Mouse (Mus musculus) heart, postnatal 0 days (tissue): Measurements from ENCODE around the gene Tmem151b. TPM values are rescaled to one million over a fixed set of nuclear protein-coding genes. Genes with fewer than 3 reads are reported as not detected.

Experiments used
- ATAC-seq: fragments of 200-750 bp; cut with Nextera tagmentation; 2 replicates; pipeline ENCODE4 v1.8.0; 2017; ENCODE audit warnings: low read depth, moderate number of reproducible peaks, moderate library complexity; ENCODE audit not compliant: insufficient read depth
- DNase-seq: peaks from one replicate; pipeline ENCODE4 v3.0.0-alpha.2; 2016; ENCODE audit warnings: low spot score
- H3K27ac ChIP-seq: fragments of 300-500 bp; sonication (generic); 2 replicates; pipeline ENCODE4 v1.5.1; 2014; ENCODE audit warnings: low read depth, mild to moderate bottlenecking
- H3K27me3 ChIP-seq: fragments of 300-500 bp; sonication (generic); 2 replicates; pipeline ENCODE4 v1.6.1; 2014; ENCODE audit warnings: low read length, mixed read lengths; ENCODE audit not compliant: control insufficient read depth, insufficient read depth
- H3K36me3 ChIP-seq: fragments of 300-500 bp; sonication (generic); replicated peaks from 2 replicates; pipeline ENCODE4 v1.6.1; 2014; ENCODE audit warnings: low read length, mixed read lengths; ENCODE audit not compliant: control insufficient read depth, insufficient read depth
- H3K4me1 ChIP-seq: fragments of 300-500 bp; sonication (generic); 2 replicates; pipeline ENCODE4 v1.6.1; 2014; ENCODE audit warnings: antibody characterized with exemption; ENCODE audit not compliant: control insufficient read depth, insufficient read depth
- H3K4me2 ChIP-seq: fragments of 300-500 bp; sonication (generic); 2 replicates; pipeline ENCODE4 v1.6.1; 2014; ENCODE audit warnings: low read depth, mild to moderate bottlenecking, low read length, moderate library complexity
- H3K4me3 ChIP-seq: fragments of 300-500 bp; sonication (generic); 2 replicates; pipeline ENCODE4 v1.5.1; 2014; ENCODE audit warnings: low read depth, low read length
- H3K9ac ChIP-seq: fragments of 300-500 bp; sonication (generic); replicated peaks from 2 replicates; pipeline ENCODE4 v1.6.1; 2014; ENCODE audit warnings: low read depth, low read length, mixed read lengths
- H3K9me3 ChIP-seq: fragments of 300-500 bp; sonication (generic); replicated peaks from 2 replicates; pipeline ENCODE4 v1.6.1; 2016; ENCODE audit warnings: low read length; ENCODE audit not compliant: control insufficient read depth
- CTCF ChIP-seq: IDR thresholded peaks from 2 replicates; pipeline ENCODE4 v1.5.1; 2016; ENCODE audit warnings: antibody characterized with exemption, control low read depth, low read depth
- EP300 ChIP-seq: IDR thresholded peaks from 2 replicates; pipeline ENCODE4 v1.6.1; 2016; ENCODE audit warnings: antibody characterized with exemption, low read depth
- WGBS: fragments of 180-500 bp; shearing (Covaris S2); extraction: QIAGEN DNeasy Blood & Tissue Kit; methylation state at CpG from one replicate; pipeline ENCODE4 v1.1.7; 2014; 5-methylcytosine and 5-hydroxymethylcytosine counted together
- polyA plus RNA-seq: library from polyadenylated mRNA; unstranded; fragments of >200 nt; fragmentation: Nextera tagmentation; extraction: Ambion mirVana; gene quantifications from 2 replicates; pipeline ENCODE4 v1.2.1, GENCODE M21; 2015
- total RNA-seq: library from RNA; depleted of rRNA; stranded (reverse); fragments of >200 nt; gene quantifications from 2 replicates; pipeline ENCODE4 v1.2.3, GENCODE M21; 2014; ENCODE audit warnings: low replicate concordance

Gene Tmem151b
- total and polyA plus RNA-seq, 2 experiments from 2014 or later, result 0.04 to 0.95 TPM

DNA sequence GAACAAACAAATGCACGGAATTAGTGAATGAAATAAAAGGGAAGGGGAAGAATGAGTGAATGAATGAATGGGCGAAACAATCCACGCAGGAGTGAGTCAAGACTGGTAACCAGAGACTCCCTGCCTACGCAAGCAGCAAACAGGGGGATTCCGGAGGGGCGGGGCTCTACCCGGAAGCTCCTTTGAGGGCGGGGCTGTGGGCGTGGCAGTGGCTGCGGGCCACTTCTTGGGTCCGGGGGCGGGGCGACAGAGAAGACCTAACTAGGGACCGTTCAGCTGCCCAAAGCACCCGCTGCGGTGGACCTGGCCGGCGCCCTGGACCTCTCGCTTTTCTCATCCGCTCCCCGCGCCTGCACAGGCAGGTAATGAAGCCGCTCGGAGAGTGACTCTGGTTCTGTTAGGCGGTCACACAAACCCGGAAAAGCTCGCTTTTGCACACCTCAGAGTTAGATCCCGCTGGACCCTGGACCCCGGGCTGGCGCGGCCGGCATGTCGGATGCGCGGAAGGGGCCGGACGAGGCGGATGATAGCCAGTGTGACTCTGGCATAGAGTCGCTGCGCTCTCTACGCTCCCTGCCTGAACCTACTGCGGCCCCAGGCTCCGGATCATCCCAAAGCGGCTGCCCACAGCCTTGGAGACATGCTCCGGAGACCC is 6.1 kb upstream of the Tmem151b start, which contains the start of gene Nfkbie:
TSS of gene Nfkbie (plus strand) at position 252 of the 655 bp plus-strand sequence.
- 2% methylated on average over 42 of the region's 45 CpGs for WGBS
- H3K9ac ChIP-seq, result peak within 1 kb of the TSS; percentile 51
- H3K27ac ChIP-seq, result peak within 1 kb of the TSS; percentile 32; the same call in 1 of the 2 replicates
- peak within 1 kb of the TSS; percentile 93 for H3K4me2 ChIP-seq
- ATAC-seq, result peak; percentile 87
- H3K4me1 ChIP-seq, result peaks cover 5% of the 10 kb centered on the region; the same call in 1 of the 2 replicates
- no peaks in the 10 kb centered on the region for H3K9me3 ChIP-seq
- peak; percentile 90 for DNase-seq
- no peak for TF ChIP-seq EP300
- no peak for TF ChIP-seq CTCF
- H3K27me3 ChIP-seq, result peaks cover 22% of the 10 kb centered on the region
- H3K36me3 ChIP-seq, result no peaks in the 10 kb centered on the region
- peak within 1 kb of the TSS; percentile 71 for H3K4me3 ChIP-seq

DNA sequence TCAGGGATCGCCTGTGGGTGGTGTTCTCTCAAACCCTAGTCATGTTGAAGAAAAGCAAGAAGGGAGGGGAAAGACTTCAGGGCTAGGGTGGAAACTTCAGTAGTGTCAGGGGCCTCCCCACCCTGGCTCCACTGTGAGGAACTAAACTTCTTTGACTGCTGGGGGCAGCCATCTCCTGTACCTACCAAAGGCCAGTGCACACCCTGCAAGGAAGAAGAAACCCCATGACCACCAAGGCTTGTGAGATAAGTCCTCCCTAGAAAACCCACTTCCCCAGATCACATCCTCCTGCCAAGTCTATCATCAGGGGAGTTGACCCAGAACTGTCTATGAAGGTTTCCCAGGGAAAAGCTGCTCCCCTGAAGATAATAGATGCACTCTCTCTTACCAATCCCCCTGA is 4.9 kb upstream of the Tmem151b start:
- ATAC-seq (no peak), DNase-seq (no peak)
- WGBS, result 32% methylated on average over 1 of the region's 1 CpGs
- Histone ChIP-seq H3K4me2 (no peak overlapping the region), H3K9me3 (no peaks in the 10 kb centered on the region), H3K4me3 (no peak overlapping the region), H3K27me3 (peaks cover 32% of the 10 kb centered on the region), H3K9ac (no peak overlapping the region), H3K4me1 (peaks cover 9% of the 10 kb centered on the region; the same call in 1 of the 2 replicates), H3K36me3 (no peaks in the 10 kb centered on the region), H3K27ac (no peak overlapping the region)
- no peak for TF ChIP-seq EP300
- no peak for TF ChIP-seq CTCF

DNA sequence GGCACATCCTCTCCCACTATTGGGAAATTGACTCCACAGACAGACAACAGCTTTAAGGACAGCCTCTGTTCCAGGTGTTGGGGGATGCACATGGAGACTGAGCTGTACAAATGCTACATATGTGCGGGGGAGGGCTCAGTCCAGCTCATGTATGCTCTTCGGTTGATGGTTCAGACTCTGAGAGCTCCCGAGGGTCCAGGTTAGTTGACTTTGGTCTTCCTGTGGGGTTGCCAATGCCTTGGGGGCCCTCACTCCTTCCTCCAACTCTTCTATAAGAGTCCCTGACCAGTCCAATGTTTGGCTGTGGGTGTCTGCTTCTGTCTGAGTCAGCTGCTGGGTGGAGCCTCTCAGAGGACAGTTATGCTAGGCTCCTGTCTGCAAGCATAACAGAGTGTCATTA is 3.6 kb upstream of the Tmem151b start:
- ATAC-seq (no peak), DNase-seq (no peak)
- Histone ChIP-seq H3K27me3 (peaks cover 46% of the 10 kb centered on the region), H3K9me3 (no peaks in the 10 kb centered on the region), H3K27ac (no peak overlapping the region), H3K4me3 (no peak overlapping the region), H3K4me1 (peaks cover 16% of the 10 kb centered on the region; the same call in 1 of the 2 replicates), H3K36me3 (no peaks in the 10 kb centered on the region), H3K4me2 (no peak overlapping the region), H3K9ac (no peak overlapping the region)
- no peak for TF ChIP-seq EP300
- no peak for TF ChIP-seq CTCF
- WGBS, result 68% methylated on average over 3 of the region's 3 CpGs

DNA sequence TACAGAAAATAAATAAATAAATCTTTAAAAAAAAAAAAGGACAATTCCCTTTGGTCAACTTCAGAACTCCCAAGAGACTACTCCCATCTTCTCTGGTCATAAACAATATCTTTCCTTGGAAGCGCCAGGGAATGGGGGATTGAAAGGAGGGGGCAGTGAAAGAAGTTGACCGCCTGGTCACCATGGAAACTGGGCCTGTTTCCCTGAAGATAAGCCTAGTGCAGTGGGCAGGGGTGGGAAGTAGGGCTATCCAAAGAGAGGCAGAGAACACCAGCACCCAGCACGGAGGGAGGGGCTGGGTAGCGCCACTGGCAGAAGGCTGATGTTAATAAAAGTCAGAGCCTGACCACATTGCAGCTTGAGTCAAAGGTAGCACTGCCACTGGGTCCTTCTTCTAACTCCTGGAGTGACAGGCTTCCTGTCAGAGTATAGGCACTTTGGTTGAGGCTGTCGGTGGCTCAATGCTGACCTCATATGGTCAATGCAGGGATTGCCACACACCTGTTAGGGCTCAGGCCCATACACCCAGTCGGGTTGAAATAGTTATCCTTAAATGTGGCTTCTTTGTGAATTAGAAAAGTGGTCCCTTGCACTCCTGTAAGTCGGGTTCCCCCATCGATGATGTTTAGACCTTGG is 2.5 kb upstream of the Tmem151b start:
- Histone ChIP-seq H3K27me3 (peaks cover 52% of the 10 kb centered on the region), H3K9ac (no peak overlapping the region), H3K4me1 (peaks cover 16% of the 10 kb centered on the region; the same call in 1 of the 2 replicates), H3K4me3 (no peak overlapping the region), H3K27ac (no peak overlapping the region), H3K9me3 (no peaks in the 10 kb centered on the region), H3K4me2 (no peak overlapping the region), H3K36me3 (no peaks in the 10 kb centered on the region)
- DNase-seq (peak; percentile 68), ATAC-seq (peak; percentile 52; the same call in 1 of the 2 replicates)
- 4% methylated on average over 8 of the region's 8 CpGs for WGBS
- TF ChIP-seq CTCF, result peak; percentile 88
- TF ChIP-seq EP300, result no peak

DNA sequence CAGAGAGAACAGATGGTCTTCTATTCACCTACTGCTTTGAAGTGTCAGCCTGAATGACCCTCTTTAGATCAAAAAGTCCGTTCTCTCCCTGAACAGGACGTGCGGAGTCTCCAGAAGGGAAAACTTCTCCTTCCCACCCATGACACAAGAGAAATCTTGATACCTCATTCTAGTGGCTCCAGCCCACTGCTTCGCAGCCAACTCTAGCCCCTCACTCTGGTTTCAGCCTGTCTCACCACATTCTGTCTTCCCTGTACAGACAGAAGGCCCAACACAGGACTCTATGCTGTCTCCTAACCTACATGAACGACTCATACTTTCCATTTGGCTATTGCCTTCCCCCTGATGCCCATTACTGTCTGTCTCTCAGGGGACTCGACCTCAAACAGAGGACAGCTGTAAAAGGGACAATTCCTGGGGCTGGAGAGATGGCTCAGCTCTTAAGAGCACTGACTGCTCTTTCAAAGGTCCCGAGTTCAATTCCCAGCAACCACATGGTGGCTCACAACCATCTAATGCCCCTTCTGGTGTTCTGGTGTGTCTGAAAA is 1.8 kb upstream of the Tmem151b start:
- TF ChIP-seq EP300 (no peak), CTCF (no peak)
- H3K27me3 ChIP-seq, result peaks cover 52% of the 10 kb centered on the region
- no peaks in the 10 kb centered on the region for H3K36me3 ChIP-seq
- WGBS, result 63% methylated on average over 7 of the region's 7 CpGs
- no peak overlapping the region for H3K27ac ChIP-seq
- H3K9ac ChIP-seq, result no peak overlapping the region
- no peak for ATAC-seq
- no peak overlapping the region for H3K4me2 ChIP-seq
- H3K9me3 ChIP-seq, result no peaks in the 10 kb centered on the region
- DNase-seq, result no peak
- H3K4me3 ChIP-seq, result no peak overlapping the region
- H3K4me1 ChIP-seq, result peaks cover 16% of the 10 kb centered on the region; the same call in 1 of the 2 replicates
